Mouse (Mus musculus): Measurements from ENCODE around the gene Armc9. TPM values are rescaled to one million over a fixed set of nuclear protein-coding genes. Genes with fewer than 3 reads are reported as not detected.

The Armc9 gene
- polyA plus RNA-seq, 1 experiment, result 6.2 TPM

- no peak for TF ChIP-seq GATA1 (IDR thresholded peaks at IDR 0.05; ENCODE audit: low read length)
Observed at GRCm38 (mm10) chr1:86190843-86191242, 36.3 kb downstream of the Armc9 start.

DNA sequence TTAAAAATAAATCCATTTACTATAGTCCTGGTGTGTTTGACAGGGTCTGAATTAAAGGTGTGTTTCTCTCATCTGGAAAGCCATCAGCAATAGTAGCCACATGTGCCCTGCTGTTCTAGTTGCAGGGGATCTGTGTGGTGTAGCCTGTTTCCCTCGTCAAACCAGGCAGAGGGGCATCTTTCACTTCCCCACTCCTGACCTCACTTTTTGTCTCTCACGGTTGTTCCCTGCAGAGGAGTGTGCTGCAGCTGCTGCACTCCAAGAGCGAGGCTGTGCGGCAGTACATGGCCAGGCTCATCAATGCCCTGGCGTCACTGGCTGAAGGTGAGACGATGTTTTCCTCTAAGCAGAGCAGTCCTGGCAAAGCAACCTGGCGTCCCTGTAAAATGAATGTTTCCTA lies 39.5 kb downstream of the Armc9 start:
- TF ChIP-seq GATA1 (IDR thresholded peaks at IDR 0.05; ENCODE audit: low read length), result no peak

- no peak for TF ChIP-seq GATA1 (IDR thresholded peaks at IDR 0.05; ENCODE audit: low read length)
Observed at GRCm38 (mm10) chr1:86198276-86198675, 43.7 kb downstream of the Armc9 start.

- TF ChIP-seq GATA1 (IDR thresholded peaks at IDR 0.05; ENCODE audit: low read length), result no peak
Observed at GRCm38 (mm10) chr1:86199026-86199425, 44.4 kb downstream of the Armc9 start.

- no peak for TF ChIP-seq GATA1 (IDR thresholded peaks at IDR 0.05; ENCODE audit: low read length)
Observed at GRCm38 (mm10) chr1:86201312-86201711, 46.7 kb downstream of the Armc9 start.

DNA sequence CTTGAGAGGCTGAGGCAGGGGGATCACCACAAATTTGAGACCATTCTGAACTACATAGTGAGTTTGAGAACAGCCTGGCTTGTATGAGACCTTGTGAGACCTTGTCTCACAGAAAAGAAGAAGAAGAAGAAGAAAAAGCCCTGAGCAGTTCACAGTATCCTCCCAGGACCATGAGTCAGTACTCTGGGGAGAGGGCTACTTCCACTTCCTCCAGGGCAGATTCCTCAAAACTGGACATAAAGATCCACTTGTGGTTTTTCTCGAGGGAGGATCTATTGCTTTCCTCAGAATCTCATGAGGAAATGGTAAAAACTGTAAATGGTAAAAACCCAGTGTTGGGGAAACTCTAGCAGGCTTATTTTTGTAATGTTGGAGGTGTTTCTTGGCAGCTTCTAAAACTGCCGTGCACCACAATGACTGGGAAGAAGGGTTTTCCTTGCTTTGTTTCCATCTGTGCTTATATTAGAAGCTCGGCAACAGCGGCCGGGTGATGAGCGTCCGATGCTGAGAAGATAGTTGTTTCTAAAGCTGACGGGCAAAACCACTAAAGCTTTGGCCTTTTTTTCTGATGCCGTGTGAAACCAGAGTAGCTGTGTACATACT lies 48.1 kb downstream of the Armc9 start:
- no peak for TF ChIP-seq GATA1 (IDR thresholded peaks at IDR 0.05; ENCODE audit: low read length)

DNA sequence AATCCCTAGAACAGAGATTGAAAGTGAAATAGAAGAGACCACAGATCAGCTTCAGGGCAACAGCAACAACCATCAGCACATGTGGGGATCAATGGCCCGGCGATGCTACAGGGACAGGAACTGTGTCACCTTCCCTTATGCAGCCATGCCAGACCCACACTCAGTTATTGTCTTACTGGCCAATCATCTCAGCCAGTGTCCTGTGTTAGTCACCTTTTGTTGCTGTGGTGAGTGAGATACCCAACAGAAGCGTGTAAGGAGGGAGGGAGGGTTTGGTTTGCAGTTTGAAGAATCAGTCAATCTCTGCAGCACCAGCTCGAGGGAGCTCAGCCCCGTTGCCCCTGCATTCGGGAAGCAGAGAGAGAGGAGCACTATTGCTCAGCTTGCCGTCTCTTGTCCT lies 56.1 kb downstream of the Armc9 start:
- TF ChIP-seq GATA1 (IDR thresholded peaks at IDR 0.05; ENCODE audit: low read length), result no peak

DNA sequence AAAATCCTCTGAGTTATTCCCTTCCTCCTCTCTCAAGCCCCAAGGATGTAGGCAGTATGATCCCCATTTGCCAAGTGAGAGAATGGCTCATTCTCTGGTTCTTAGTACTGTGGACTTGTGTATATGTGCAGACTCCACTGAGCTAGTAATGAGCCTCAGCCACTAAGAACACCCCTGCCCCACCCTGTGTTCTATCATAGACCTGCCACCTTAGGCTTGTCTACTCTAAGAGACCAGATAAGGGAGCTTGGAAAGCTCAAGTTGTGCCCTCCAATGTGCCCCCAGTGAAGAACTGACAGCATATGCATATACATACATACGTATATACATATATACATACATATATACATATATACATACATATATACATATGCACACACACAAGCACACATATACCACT lies 56.9 kb downstream of the Armc9 start:
- no peak for TF ChIP-seq GATA1 (IDR thresholded peaks at IDR 0.05; ENCODE audit: low read length)

DNA sequence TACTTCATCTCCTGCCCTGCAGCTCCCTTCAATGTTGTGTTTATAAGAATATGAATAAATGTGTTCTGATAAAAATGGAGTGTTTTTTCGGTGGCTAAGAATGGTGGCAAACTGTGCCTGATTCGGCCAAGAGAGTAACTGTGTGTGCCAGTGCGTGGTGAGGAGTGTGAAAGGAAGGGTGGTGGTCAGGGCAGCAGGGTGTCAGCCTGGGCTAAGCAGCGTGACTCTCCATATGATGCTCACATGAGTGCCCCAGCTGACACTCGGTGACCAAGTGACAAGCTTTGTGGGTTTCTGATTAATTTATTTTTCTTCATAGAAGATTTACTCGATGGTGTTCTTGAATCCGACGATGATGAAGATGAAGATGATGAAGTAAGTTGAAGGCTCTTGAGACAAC lies 58.2 kb downstream of the Armc9 start:
- no peak for TF ChIP-seq GATA1 (IDR thresholded peaks at IDR 0.05; ENCODE audit: low read length)

- TF ChIP-seq GATA1 (IDR thresholded peaks at IDR 0.05; ENCODE audit: low read length), result no peak
Observed at GRCm38 (mm10) chr1:86214158-86214557, 59.6 kb downstream of the Armc9 start.

DNA sequence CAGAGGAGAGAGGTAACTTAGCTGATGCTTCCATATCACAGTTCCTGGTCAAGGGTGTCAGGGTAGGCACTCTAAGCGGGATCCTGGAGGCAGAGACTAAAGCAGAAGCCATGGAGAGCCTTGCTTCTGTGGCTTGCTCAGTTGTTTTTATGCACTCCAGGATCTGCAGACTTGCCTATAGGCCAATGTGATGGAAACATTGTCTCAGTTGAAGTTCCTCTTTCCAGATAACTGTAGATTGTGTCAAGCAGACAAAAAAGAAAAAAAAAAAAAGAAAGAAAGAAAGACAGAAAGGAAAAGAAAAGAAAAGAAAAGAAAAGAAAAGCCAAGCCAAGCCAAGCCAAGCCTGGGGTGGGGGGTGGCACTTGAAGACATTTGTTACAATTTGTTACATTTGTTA lies 60.7 kb downstream of the Armc9 start:
- no peak for TF ChIP-seq GATA1 (IDR thresholded peaks at IDR 0.05; ENCODE audit: low read length)

- TF ChIP-seq GATA1 (IDR thresholded peaks at IDR 0.05; ENCODE audit: low read length), result no peak
Observed at GRCm38 (mm10) chr1:86216412-86216811, 61.8 kb downstream of the Armc9 start.

DNA sequence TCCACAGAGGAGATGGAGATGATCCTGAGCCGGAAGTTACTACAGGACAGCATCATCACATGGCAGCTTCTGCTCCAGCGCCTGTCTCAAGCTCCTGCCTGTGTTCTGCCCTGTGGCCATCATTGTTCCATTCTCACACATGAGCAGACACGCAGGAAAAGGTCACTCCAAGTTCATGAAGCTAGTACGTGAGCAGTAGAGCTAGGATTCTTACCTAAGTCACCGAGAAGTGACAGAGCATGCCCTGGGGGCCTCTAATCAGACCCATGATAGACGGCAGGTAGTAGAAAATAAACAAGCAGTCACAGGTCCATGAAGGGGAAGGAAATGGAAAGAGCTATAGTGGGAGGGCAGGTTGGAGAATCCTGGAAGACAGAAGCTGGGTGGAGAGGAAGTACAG lies 63.4 kb downstream of the Armc9 start:
- TF ChIP-seq GATA1 (IDR thresholded peaks at IDR 0.05; ENCODE audit: low read length), result no peak

- no peak for TF ChIP-seq GATA1 (IDR thresholded peaks at IDR 0.05; ENCODE audit: low read length)
Observed at GRCm38 (mm10) chr1:86225195-86225594, 70.6 kb downstream of the Armc9 start.

DNA sequence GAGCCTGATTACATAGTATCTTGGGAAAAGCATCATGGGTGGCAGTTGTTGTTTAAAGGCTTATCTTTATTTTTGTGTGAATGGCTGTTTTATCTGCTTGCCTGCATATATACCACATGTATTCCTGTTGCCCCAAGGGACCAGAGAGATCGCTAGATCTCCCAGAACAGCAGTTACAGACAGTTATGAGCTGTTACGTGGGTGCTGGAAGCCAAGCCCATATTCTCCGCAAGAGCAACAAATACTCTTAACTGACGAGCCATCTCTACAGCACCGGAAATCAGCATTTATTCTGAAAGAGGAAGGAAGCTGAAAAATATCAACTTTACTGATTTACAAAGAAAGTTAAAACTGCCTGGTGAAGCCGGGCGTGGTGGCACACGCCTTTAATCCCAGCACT lies 74.1 kb downstream of the Armc9 start:
- peak; percentile 94 for TF ChIP-seq GATA1 (IDR thresholded peaks at IDR 0.05; ENCODE audit: low read length)

GRCm38 (mm10) chr1:86229184-86229829 lies 74.7 kb downstream of the Armc9 start:
- TF ChIP-seq GATA1 (IDR thresholded peaks at IDR 0.05; ENCODE audit: low read length), result no peak

- no peak for TF ChIP-seq GATA1 (IDR thresholded peaks at IDR 0.05; ENCODE audit: low read length)
Observed at GRCm38 (mm10) chr1:86232631-86233030, 78.1 kb downstream of the Armc9 start.

Measured in G1E-ER4 (cell line).